Mouse (Mus musculus) kidney, embryonic 16.5 days (tissue): ENCODE results near the gene Hist3h2ba. TPM values are rescaled to one million over a fixed set of nuclear protein-coding genes. Genes with fewer than 3 reads are reported as not detected.

Experiments
- ATAC-seq: fragments of 200-750 bp; cut with Nextera tagmentation; 2 replicates; pipeline ENCODE4 v1.8.0; 2017; ENCODE audit warnings: moderate TSS enrichment; ENCODE audit not compliant: low FRiP score, low TSS enrichment
- H3K27ac ChIP-seq: fragments of 300-500 bp; sonication (generic); 2 replicates; pipeline ENCODE4 v1.5.1; 2014; ENCODE audit warnings: low read length
- H3K27me3 ChIP-seq: fragments of 300-500 bp; sonication (generic); 2 replicates; pipeline ENCODE4 v1.6.1; 2014; ENCODE audit warnings: low read length, control low read depth, mixed read lengths; ENCODE audit not compliant: insufficient read depth
- H3K36me3 ChIP-seq: fragments of 300-500 bp; sonication (generic); 2 replicates; pipeline ENCODE4 v1.6.1; 2014; ENCODE audit warnings: low read length, control low read depth, mixed read lengths; ENCODE audit not compliant: insufficient read depth
- H3K4me1 ChIP-seq: fragments of 300-500 bp; sonication (generic); 2 replicates; pipeline ENCODE4 v1.6.1; 2014; ENCODE audit warnings: low read length, control low read depth, mixed read lengths; ENCODE audit not compliant: insufficient read depth
- H3K4me2 ChIP-seq: fragments of 300-500 bp; sonication (generic); replicated peaks from 2 replicates; pipeline ENCODE4 v1.6.1; 2014; ENCODE audit warnings: low read depth, low read length
- H3K4me3 ChIP-seq: fragments of 300-500 bp; sonication (generic); 2 replicates; pipeline ENCODE4 v1.5.1; 2014; ENCODE audit warnings: mild to moderate bottlenecking, low read length
- H3K9ac ChIP-seq: fragments of 300-500 bp; sonication (generic); replicated peaks from 2 replicates; pipeline ENCODE4 v1.6.1; 2014; ENCODE audit warnings: low read length
- H3K9me3 ChIP-seq: fragments of 300-500 bp; sonication (generic); 2 replicates; pipeline ENCODE4 v1.6.1; 2016; ENCODE audit warnings: low read length, control low read depth
- WGBS: fragments of 180-500 bp; shearing (Covaris S2); extraction: QIAGEN DNeasy Blood & Tissue Kit; methylation state at CpG from one replicate; pipeline ENCODE4 v1.1.7; 2014; 5-methylcytosine and 5-hydroxymethylcytosine counted together
- polyA plus RNA-seq: library from polyadenylated mRNA; unstranded; fragments of >200 nt; fragmentation: Nextera tagmentation; extraction: Ambion mirVana; gene quantifications from 2 replicates; pipeline ENCODE4 v1.2.1, GENCODE M21; 2015

Hist3h2ba gene
- polyA plus RNA-seq, 1 experiment from 2014 or later = 93.4 TPM

GRCm38 (mm10) chr11:58970831-58971530, 22.3 kb downstream of the Hist3h2ba start:
- no peaks in the 10 kb centered on the region for H3K27me3 ChIP-seq
- ATAC-seq = no peak

DNA sequence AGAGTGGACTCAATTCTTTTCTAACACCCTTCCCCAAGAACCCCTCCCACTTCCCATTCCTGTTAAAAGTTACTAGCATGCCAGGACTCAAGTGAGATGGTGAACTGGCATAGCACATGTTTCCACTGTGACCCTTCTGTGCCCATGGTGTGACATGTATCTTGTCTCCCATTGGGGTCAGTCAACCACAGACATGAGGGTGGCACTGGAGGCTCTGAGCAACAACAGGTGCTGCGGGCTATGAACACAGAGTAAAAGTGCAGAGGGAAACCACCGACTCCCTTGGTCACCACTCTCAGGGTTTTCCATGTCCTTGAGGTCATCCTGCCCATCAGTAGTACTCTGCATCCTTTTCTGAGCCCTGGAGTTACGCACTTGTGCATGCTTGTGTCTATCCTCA, 23.1 kb downstream of the Hist3h2ba start:
- H3K4me3 ChIP-seq = no peak overlapping the region
- ATAC-seq = no peak
- no peak overlapping the region for H3K27ac ChIP-seq
- H3K4me1 ChIP-seq = peaks cover 33% of the 10 kb centered on the region
- H3K4me2 ChIP-seq = no peak overlapping the region
- H3K9ac ChIP-seq = no peak overlapping the region
- 95% methylated on average over 3 of the region's 3 CpGs for WGBS
- peaks cover 16% of the 10 kb centered on the region for H3K36me3 ChIP-seq
- no peaks in the 10 kb centered on the region for H3K27me3 ChIP-seq
- no peaks in the 10 kb centered on the region for H3K9me3 ChIP-seq

More at GRCm38 (mm10) chr11:58970831-58971530, 22.3 kb downstream of the Hist3h2ba start:
- H3K4me1 ChIP-seq = peaks cover 36% of the 10 kb centered on the region
- H3K9ac ChIP-seq = no peak overlapping the region
- WGBS = 88% methylated on average over 21 of the region's 21 CpGs
- H3K4me2 ChIP-seq = no peak overlapping the region
- H3K4me3 ChIP-seq = no peak overlapping the region
- H3K27ac ChIP-seq = peak overlapping the region; percentile 92; the same call in 1 of the 2 replicates
- H3K36me3 ChIP-seq = peaks cover 16% of the 10 kb centered on the region
- H3K9me3 ChIP-seq = no peaks in the 10 kb centered on the region

DNA sequence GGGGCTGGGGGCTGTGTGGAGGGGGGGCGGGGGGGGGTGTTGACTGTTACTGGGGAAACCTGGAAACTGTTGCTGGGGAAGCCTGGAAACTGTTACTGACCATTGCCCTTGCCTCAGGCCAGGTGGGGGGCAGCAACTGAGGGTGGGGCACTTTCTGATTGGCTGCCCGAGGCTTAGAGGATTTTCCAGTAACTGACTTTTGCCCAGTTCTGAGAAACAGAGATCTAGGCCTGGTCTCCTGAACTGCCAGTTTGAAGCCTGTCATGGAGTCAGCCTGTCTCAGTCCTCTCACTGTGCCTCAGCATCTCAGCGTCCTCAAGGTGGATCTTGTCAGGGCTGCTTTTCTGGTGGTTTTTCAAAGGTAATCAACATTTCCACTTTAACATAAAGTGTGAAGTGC, 25.7 kb downstream of the Hist3h2ba start:
- ATAC-seq = no peak
- Histone ChIP-seq H3K9ac (no peak overlapping the region), H3K27me3 (no peaks in the 10 kb centered on the region), H3K36me3 (peaks cover 16% of the 10 kb centered on the region), H3K9me3 (no peaks in the 10 kb centered on the region), H3K4me2 (no peak overlapping the region), H3K4me3 (no peak overlapping the region), H3K4me1 (peaks cover 32% of the 10 kb centered on the region), H3K27ac (no peak overlapping the region)
- 88% methylated on average over 3 of the region's 3 CpGs for WGBS

DNA sequence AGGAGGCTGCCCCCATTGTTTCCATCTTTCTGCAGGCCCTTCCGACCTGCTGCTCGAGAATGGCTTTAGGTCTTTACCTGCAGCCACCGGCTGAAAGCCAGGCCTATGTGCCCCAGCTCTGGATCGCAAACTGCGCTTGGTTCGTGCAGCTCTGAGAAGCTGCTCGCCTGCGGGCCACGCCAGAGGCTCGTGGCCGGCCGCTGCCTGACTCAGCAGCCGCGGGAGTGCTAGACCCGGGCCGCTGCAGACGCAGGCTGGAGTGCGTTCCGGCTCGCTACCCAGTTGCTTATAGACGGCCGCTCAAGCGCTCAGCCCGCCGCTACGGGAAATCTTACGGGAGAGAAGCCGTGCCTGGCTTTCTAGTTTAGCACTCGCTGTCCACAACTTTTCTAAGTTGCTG, 28.4 kb downstream of the Hist3h2ba start:
- Histone ChIP-seq H3K27ac (peak overlapping the region; percentile 90), H3K9me3 (no peaks in the 10 kb centered on the region), H3K4me2 (peak overlapping the region; percentile 94), H3K4me1 (peaks cover 34% of the 10 kb centered on the region), H3K4me3 (peak overlapping the region; percentile 81), H3K9ac (peak overlapping the region; percentile 83), H3K27me3 (no peaks in the 10 kb centered on the region), H3K36me3 (peaks cover 8% of the 10 kb centered on the region)
- under 1% methylated on average over 29 of the region's 29 CpGs for WGBS
- no peak for ATAC-seq

GRCm38 (mm10) chr11:58977607-58978026, 28.9 kb downstream of the Hist3h2ba start:
- Histone ChIP-seq H3K4me2 (peak overlapping the region; percentile 94), H3K4me3 (peak overlapping the region; percentile 81), H3K9ac (peak overlapping the region; percentile 83), H3K9me3 (no peaks in the 10 kb centered on the region), H3K27me3 (no peaks in the 10 kb centered on the region), H3K36me3 (peaks cover 11% of the 10 kb centered on the region), H3K27ac (peak overlapping the region; percentile 90), H3K4me1 (peaks cover 34% of the 10 kb centered on the region)
- WGBS = 0% methylated on average over 21 of the region's 21 CpGs
- ATAC-seq = peak; percentile 24; the same call in 1 of the 2 replicates

DNA sequence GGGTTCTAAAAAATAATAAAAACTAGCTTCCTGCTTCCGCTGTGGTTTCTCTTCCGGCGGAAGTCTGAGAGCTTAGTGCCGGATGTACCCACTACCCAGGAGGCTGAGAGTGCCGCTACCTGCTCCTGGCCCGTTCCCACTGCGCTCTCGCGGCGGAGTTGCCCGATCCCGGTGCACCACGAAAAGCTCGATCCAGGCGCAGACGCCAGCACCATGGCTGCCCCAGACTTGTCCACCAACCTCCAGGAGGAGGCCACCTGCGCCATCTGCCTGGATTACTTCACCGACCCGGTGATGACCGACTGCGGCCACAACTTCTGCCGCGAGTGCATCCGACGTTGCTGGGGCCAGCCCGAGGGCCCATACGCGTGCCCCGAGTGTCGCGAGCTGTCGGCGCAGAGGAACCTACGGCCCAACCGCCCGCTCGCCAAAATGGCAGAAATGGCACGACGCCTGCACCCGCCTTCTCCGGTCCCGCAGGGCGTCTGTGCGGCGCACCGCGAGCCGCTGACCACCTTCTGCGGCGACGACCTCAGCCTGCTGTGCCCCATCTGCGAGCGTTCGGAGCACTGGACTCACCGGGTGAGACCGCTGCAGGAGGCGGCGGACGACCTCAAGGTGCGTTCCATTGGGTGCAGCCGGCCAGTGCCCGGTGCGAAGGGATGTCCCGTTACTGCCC, 29.4 kb downstream of the Hist3h2ba start, which contains the start of gene Trim11:
Trim11 (plus strand) TSS at position 67 of the 679 bp plus-strand sequence.
- peak within 1 kb of the TSS; percentile 94 for H3K4me2 ChIP-seq
- no peaks in the 10 kb centered on the region for H3K27me3 ChIP-seq
- 0% methylated on average over 64 of the region's 64 CpGs for WGBS
- H3K4me1 ChIP-seq = peaks cover 34% of the 10 kb centered on the region
- H3K9ac ChIP-seq = peak within 1 kb of the TSS; percentile 83
- peak; percentile 77 for ATAC-seq
- peak within 1 kb of the TSS; percentile 90 for H3K27ac ChIP-seq
- H3K36me3 ChIP-seq = peaks cover 16% of the 10 kb centered on the region
- no peaks in the 10 kb centered on the region for H3K9me3 ChIP-seq
- peak within 1 kb of the TSS; percentile 81 for H3K4me3 ChIP-seq

DNA sequence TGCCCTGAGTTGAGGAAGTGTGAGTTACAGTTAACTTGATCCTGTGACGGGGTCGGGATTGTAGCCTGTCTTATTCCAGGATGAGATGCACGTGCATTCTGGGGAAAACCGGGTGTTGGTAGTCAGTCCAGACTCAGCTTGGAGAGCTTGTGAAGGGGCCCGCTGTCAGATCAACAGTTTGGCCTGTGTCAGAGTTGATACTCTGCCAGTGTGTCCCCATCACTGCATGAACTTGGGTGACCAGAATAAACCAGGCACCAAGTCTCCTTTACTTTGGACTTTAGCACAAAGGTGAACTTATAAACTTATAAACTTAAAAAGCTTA, 29.9 kb downstream of the Hist3h2ba start:
- Histone ChIP-seq H3K27ac (no peak overlapping the region), H3K9ac (peak overlapping the region; percentile 83), H3K4me2 (peak overlapping the region; percentile 94), H3K4me3 (peak overlapping the region; percentile 81), H3K36me3 (peaks cover 17% of the 10 kb centered on the region), H3K9me3 (no peaks in the 10 kb centered on the region), H3K27me3 (no peaks in the 10 kb centered on the region), H3K4me1 (peaks cover 34% of the 10 kb centered on the region)
- ATAC-seq = no peak
- WGBS = 3% methylated on average over 5 of the region's 5 CpGs

- Histone ChIP-seq H3K4me2 (peak overlapping the region; percentile 94), H3K27ac (no peak overlapping the region), H3K9ac (peak overlapping the region; percentile 83), H3K36me3 (peaks cover 22% of the 10 kb centered on the region), H3K9me3 (no peaks in the 10 kb centered on the region), H3K27me3 (no peaks in the 10 kb centered on the region), H3K4me3 (peak overlapping the region; percentile 81), H3K4me1 (peaks cover 34% of the 10 kb centered on the region)
- 75% methylated on average over 3 of the region's 3 CpGs for WGBS
- no peak for ATAC-seq
These were observed 30.5 kb downstream of the Hist3h2ba start for GRCm38 (mm10) chr11:58979183-58979582.

DNA sequence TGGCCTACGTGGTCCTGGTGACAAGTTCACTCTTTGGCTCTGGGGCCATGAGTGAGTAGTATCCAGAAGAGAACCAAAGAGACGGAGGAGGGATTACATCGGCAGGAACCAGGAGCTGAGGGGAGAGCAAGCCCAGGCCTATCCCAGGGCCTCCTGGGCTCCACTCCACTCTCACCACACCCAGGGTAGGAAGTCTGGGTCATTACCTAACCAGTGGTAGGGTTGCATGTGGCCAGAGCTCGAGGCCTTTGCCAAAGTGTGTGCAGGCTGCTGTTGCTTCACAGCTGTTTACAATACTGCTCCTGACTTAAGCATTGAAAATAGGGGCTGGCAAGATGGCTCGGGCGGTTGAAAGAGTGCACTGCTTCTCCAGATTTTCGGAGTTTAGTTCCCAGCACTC, 30.9 kb downstream of the Hist3h2ba start:
- Histone ChIP-seq H3K9ac (peak overlapping the region; percentile 83), H3K9me3 (no peaks in the 10 kb centered on the region), H3K36me3 (peaks cover 23% of the 10 kb centered on the region), H3K27ac (no peak overlapping the region), H3K4me3 (peak overlapping the region; percentile 81), H3K4me1 (peaks cover 34% of the 10 kb centered on the region), H3K27me3 (no peaks in the 10 kb centered on the region), H3K4me2 (peak overlapping the region; percentile 94)
- no peak for ATAC-seq
- 78% methylated on average over 7 of the region's 7 CpGs for WGBS
